Mouse (Mus musculus) midbrain, embryonic 11.5 days (tissue): ENCODE results near the gene Gm20683. TPM values are rescaled to one million over a fixed set of nuclear protein-coding genes. Genes with fewer than 3 reads are reported as not detected.

ENCODE experiments used
- ATAC-seq: fragments of 200-750 bp; cut with Nextera tagmentation; 2 replicates; pipeline ENCODE4 v1.8.0; 2017; ENCODE audit warnings: moderate TSS enrichment, moderate library complexity; ENCODE audit not compliant: low FRiP score
- DNase-seq: peaks from one replicate; pipeline ENCODE4 v3.0.0; 2015; ENCODE audit warnings: low spot score; ENCODE audit errors: missing footprints
- H3K27ac ChIP-seq: fragments of 300-500 bp; sonication (generic); 2 replicates; pipeline ENCODE4 v1.5.1; 2014; ENCODE audit warnings: low read depth, low read length
- H3K27me3 ChIP-seq: fragments of 300-500 bp; sonication (generic); 2 replicates; pipeline ENCODE4 v1.6.1; 2014; ENCODE audit warnings: mild to moderate bottlenecking, low read length, moderate library complexity, mixed read lengths; ENCODE audit not compliant: control insufficient read depth, insufficient read depth
- H3K36me3 ChIP-seq: fragments of 300-500 bp; sonication (generic); 2 replicates; pipeline ENCODE4 v1.6.1; 2014; ENCODE audit warnings: mild to moderate bottlenecking, low read length, moderate library complexity, mixed read lengths; ENCODE audit not compliant: control insufficient read depth, insufficient read depth
- H3K4me1 ChIP-seq: fragments of 300-500 bp; sonication (generic); 2 replicates; pipeline ENCODE4 v1.6.1; 2014; ENCODE audit warnings: low read length; ENCODE audit not compliant: control insufficient read depth, insufficient read depth
- H3K4me2 ChIP-seq: fragments of 300-500 bp; sonication (generic); 2 replicates; pipeline ENCODE4 v1.6.1; 2014; ENCODE audit warnings: mild to moderate bottlenecking, moderate library complexity
- H3K4me3 ChIP-seq: fragments of 300-500 bp; sonication (generic); 2 replicates; pipeline ENCODE4 v1.5.1; 2014; ENCODE audit warnings: low read depth, low read length
- H3K9ac ChIP-seq: fragments of 300-500 bp; sonication (generic); 2 replicates; pipeline ENCODE4 v1.6.1; 2014; ENCODE audit warnings: low read length
- H3K9me3 ChIP-seq: fragments of 300-500 bp; sonication (generic); 2 replicates; pipeline ENCODE4 v1.6.1; 2016; ENCODE audit warnings: low read length; ENCODE audit not compliant: control insufficient read depth
- WGBS: fragments of 180-500 bp; shearing (Covaris S2); extraction: QIAGEN DNeasy Blood & Tissue Kit; methylation state at CpG from one replicate; pipeline ENCODE4 v1.1.7; 2014; 5-methylcytosine and 5-hydroxymethylcytosine counted together
- polyA plus RNA-seq: library from polyadenylated mRNA; unstranded; fragments of >200 nt; fragmentation: Nextera tagmentation; extraction: Ambion mirVana; gene quantifications from 2 replicates; pipeline ENCODE4 v1.2.1, GENCODE M21; 2014

Gm20683 gene
- 0.63 and 1.2 TPM in 2 replicates for polyA plus RNA-seq

- H3K36me3 ChIP-seq: peaks cover 27% of the 10 kb centered on the region
- no peaks in the 10 kb centered on the region for H3K9me3 ChIP-seq
- no peak within 1 kb of the TSS for H3K4me2 ChIP-seq
- H3K4me3 ChIP-seq: no peak within 1 kb of the TSS
- peaks cover 24% of the 10 kb centered on the region for H3K4me1 ChIP-seq
- ATAC-seq: no peak
- H3K9ac ChIP-seq: no peak within 1 kb of the TSS
- H3K27me3 ChIP-seq: no peaks in the 10 kb centered on the region
- WGBS: 95% methylated on average over 22 of the region's 22 CpGs
- no peak within 1 kb of the TSS for H3K27ac ChIP-seq
- DNase-seq: no peak
These were observed at the start of gene Gm20683 for GRCm38 (mm10) chr17:25841117-25841880. Gene Gm20683, minus strand, starts transcription at chr17:25841763.

GRCm38 (mm10) chr17:25888837-25889236 lies 47.3 kb upstream of the Gm20683 start:
- Histone ChIP-seq H3K27ac (no peak overlapping the region), H3K4me1 (no peaks in the 10 kb centered on the region), H3K4me3 (no peak overlapping the region), H3K9ac (no peak overlapping the region), H3K9me3 (no peaks in the 10 kb centered on the region), H3K36me3 (no peaks in the 10 kb centered on the region), H3K27me3 (no peaks in the 10 kb centered on the region), H3K4me2 (no peak overlapping the region)
- DNase-seq (no peak), ATAC-seq (no peak)
- 94% methylated on average over 3 of the region's 3 CpGs for WGBS

GRCm38 (mm10) chr17:25887467-25887866 lies 45.9 kb upstream of the Gm20683 start:
- ATAC-seq: no peak
- Histone ChIP-seq H3K9me3 (no peaks in the 10 kb centered on the region), H3K4me3 (no peak overlapping the region), H3K36me3 (no peaks in the 10 kb centered on the region), H3K27ac (no peak overlapping the region), H3K4me2 (no peak overlapping the region), H3K27me3 (no peaks in the 10 kb centered on the region), H3K4me1 (peaks cover 3% of the 10 kb centered on the region), H3K9ac (no peak overlapping the region)
- 93% methylated on average over 10 of the region's 10 CpGs for WGBS
- DNase-seq: no peak

GRCm38 (mm10) chr17:25886806-25887205 lies 45.2 kb upstream of the Gm20683 start:
- H3K27ac ChIP-seq: no peak overlapping the region
- H3K4me1 ChIP-seq: peaks cover 9% of the 10 kb centered on the region
- no peak overlapping the region for H3K4me3 ChIP-seq
- no peak for ATAC-seq
- no peaks in the 10 kb centered on the region for H3K27me3 ChIP-seq
- no peak for DNase-seq
- no peak overlapping the region for H3K9ac ChIP-seq
- no peak overlapping the region for H3K4me2 ChIP-seq
- no peaks in the 10 kb centered on the region for H3K9me3 ChIP-seq
- no peaks in the 10 kb centered on the region for H3K36me3 ChIP-seq

GRCm38 (mm10) chr17:25885636-25886035 lies 44.1 kb upstream of the Gm20683 start:
- H3K4me1 ChIP-seq: peaks cover 21% of the 10 kb centered on the region

GRCm38 (mm10) chr17:25883824-25884223 lies 42.3 kb upstream of the Gm20683 start:
- DNase-seq (peak; percentile 79), ATAC-seq (no peak)
- no peaks in the 10 kb centered on the region for H3K36me3 ChIP-seq
- peaks cover 31% of the 10 kb centered on the region for H3K4me1 ChIP-seq
- no peak overlapping the region for H3K4me3 ChIP-seq
- no peaks in the 10 kb centered on the region for H3K27me3 ChIP-seq
- no peaks in the 10 kb centered on the region for H3K9me3 ChIP-seq
- H3K27ac ChIP-seq: no peak overlapping the region
- H3K9ac ChIP-seq: no peak overlapping the region
- WGBS: 96% methylated on average over 3 of the region's 3 CpGs
- no peak overlapping the region for H3K4me2 ChIP-seq

More at GRCm38 (mm10) chr17:25885636-25886035, 44.1 kb upstream of the Gm20683 start:
- DNase-seq (no peak), ATAC-seq (no peak)
- H3K9ac ChIP-seq: no peak overlapping the region
- H3K36me3 ChIP-seq: no peaks in the 10 kb centered on the region
- H3K4me3 ChIP-seq: no peak overlapping the region
- H3K27ac ChIP-seq: no peak overlapping the region
- no peak overlapping the region for H3K4me2 ChIP-seq
- H3K27me3 ChIP-seq: no peaks in the 10 kb centered on the region
- 69% methylated on average over 4 of the region's 4 CpGs for WGBS
- H3K9me3 ChIP-seq: no peaks in the 10 kb centered on the region

GRCm38 (mm10) chr17:25883268-25883667 lies 41.7 kb upstream of the Gm20683 start:
- no peak overlapping the region for H3K9ac ChIP-seq
- H3K27ac ChIP-seq: no peak overlapping the region
- no peak for ATAC-seq
- no peaks in the 10 kb centered on the region for H3K27me3 ChIP-seq
- 76% methylated on average over 8 of the region's 8 CpGs for WGBS
- peaks cover 31% of the 10 kb centered on the region for H3K4me1 ChIP-seq
- peak; percentile 77 for DNase-seq
- H3K9me3 ChIP-seq: no peaks in the 10 kb centered on the region
- no peak overlapping the region for H3K4me3 ChIP-seq
- H3K4me2 ChIP-seq: no peak overlapping the region
- H3K36me3 ChIP-seq: no peaks in the 10 kb centered on the region

- ATAC-seq: no peak
- WGBS: 27% methylated on average over 5 of the region's 5 CpGs
- DNase-seq: peak; percentile 91
- H3K9me3 ChIP-seq: no peaks in the 10 kb centered on the region
- peak overlapping the region; percentile 30; the same call in 1 of the 2 replicates for H3K9ac ChIP-seq
- peak overlapping the region; percentile 72 for H3K27ac ChIP-seq
- H3K36me3 ChIP-seq: no peaks in the 10 kb centered on the region
- peaks cover 31% of the 10 kb centered on the region for H3K4me1 ChIP-seq
- no peaks in the 10 kb centered on the region for H3K27me3 ChIP-seq
- no peak overlapping the region for H3K4me2 ChIP-seq
- H3K4me3 ChIP-seq: no peak overlapping the region
These were observed 40.7 kb upstream of the Gm20683 start for GRCm38 (mm10) chr17:25882306-25882705.

GRCm38 (mm10) chr17:25881691-25882090 lies 40.1 kb upstream of the Gm20683 start:
- no peak overlapping the region for H3K4me2 ChIP-seq
- no peaks in the 10 kb centered on the region for H3K36me3 ChIP-seq
- H3K4me3 ChIP-seq: no peak overlapping the region
- H3K4me1 ChIP-seq: peaks cover 31% of the 10 kb centered on the region
- no peaks in the 10 kb centered on the region for H3K9me3 ChIP-seq
- no peaks in the 10 kb centered on the region for H3K27me3 ChIP-seq
- ATAC-seq: no peak
- H3K9ac ChIP-seq: peak overlapping the region; percentile 33
- WGBS: 6% methylated on average over 4 of the region's 4 CpGs
- peak overlapping the region; percentile 72 for H3K27ac ChIP-seq
- DNase-seq: no peak
